Mouse (Mus musculus) megakaryocyte, embryonic 14.5 days (primary cell): ENCODE measurements around the gene Tldc2. TPM values are rescaled to one million over a fixed set of nuclear protein-coding genes. Genes with fewer than 3 reads are reported as not detected.

Experiments
- H3K27me3 ChIP-seq: replicated peaks from 2 replicates; pipeline ENCODE3; 2012; ENCODE audit warnings: inconsistent platforms
- H3K36me3 ChIP-seq: replicated peaks from 2 replicates; pipeline ENCODE3; 2012; ENCODE audit warnings: low read length, inconsistent platforms, mixed read lengths
- H3K4me1 ChIP-seq: 2 replicates; pipeline ENCODE4 v1.6.1; 2012; ENCODE audit warnings: inconsistent platforms
- H3K4me3 ChIP-seq: replicated peaks from 2 replicates; pipeline ENCODE3; 2012; ENCODE audit warnings: moderate library complexity, mild to moderate bottlenecking, inconsistent platforms
- H3K9me3 ChIP-seq: 2 replicates; pipeline ENCODE4 v1.6.1; 2012; ENCODE audit warnings: inconsistent platforms
- FLI1 ChIP-seq: IDR thresholded peaks from 2 replicates; pipeline ENCODE4 v1.6.1; 2012; ENCODE audit warnings: low read length, inconsistent platforms, mixed read lengths
- GATA1 ChIP-seq: IDR thresholded peaks from 3 replicates; pipeline ENCODE4 v1.6.1; 2012; ENCODE audit warnings: mixed read lengths, low read length, inconsistent platforms, borderline replicate concordance
- polyA plus RNA-seq: library from polyadenylated mRNA; stranded (reverse); fragments of >175 nt; gene quantifications from 2 replicates; pipeline ENCODE4 v1.2.3, GENCODE M21; 2012; ENCODE audit warnings: low replicate concordance; ENCODE audit not compliant: insufficient read depth

Tldc2 gene
- polyA plus RNA-seq, 1 experiment = not detected

DNA sequence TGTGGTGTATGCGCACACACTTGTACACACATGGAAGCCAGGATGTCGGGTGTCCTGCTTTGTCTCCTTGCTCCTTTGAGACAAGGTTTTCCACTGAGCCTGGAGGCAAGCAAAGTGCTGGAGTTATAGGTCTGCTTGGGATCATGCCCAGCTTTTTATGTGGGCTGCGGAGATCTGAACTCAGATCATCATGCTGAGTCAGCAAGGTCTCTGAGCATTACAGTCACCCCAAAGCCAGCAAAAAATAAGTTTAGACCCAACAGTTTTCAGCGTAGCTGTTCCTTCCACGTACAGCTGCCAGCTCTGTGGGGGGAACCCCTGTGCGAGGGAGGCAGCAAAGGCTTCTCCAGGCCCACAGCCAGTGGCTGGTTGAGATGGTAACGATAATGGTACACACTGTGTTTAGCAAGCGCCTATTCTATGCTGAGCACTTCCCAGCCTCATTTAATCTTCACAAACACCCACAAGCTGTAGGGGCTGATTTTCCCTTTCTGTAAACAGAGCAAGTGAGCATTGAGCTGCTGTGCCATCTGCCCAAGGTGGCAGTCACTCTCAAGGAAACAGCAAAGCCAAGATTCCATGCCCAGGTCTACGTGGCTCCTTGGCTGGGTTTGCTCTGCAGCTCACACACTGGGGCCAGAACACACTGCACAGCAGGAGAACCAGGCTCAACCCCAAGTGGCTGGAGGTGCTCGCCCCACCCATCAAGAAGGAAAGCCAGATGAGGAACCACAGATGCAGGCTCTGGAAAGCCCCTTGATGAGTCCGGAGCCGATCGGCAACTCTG lies 38.3 kb upstream of the Tldc2 start:
- H3K36me3 ChIP-seq = peaks cover 82% of the 10 kb centered on the region
- peaks cover 16% of the 10 kb centered on the region for H3K9me3 ChIP-seq
- peaks cover 47% of the 10 kb centered on the region for H3K4me1 ChIP-seq
- peaks cover 2% of the 10 kb centered on the region for H3K27me3 ChIP-seq
- no peak overlapping the region for H3K4me3 ChIP-seq
- TF ChIP-seq FLI1 (no peak), GATA1 (no peak)

DNA sequence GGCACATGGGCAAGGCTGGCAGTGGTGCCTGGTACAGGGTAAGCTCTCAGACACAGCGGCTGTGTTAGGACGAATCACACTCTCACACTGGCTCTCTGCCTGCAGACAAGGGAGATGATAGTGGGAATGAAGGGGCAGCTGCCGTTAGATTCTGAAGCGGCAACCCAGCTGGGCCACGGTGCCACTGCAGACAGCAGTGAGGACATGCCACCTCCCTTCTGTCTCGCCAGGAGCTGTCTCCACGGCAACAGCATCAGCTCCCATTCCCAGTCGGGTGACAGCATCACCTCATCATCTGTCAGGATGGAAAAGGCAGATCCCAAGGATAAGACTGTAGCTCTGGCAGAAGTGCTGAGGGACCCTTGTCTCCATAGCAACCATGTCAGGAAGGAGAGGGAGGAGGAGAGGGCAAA lies 37.0 kb upstream of the Tldc2 start:
- Histone ChIP-seq H3K27me3 (peaks cover 2% of the 10 kb centered on the region), H3K9me3 (peaks cover 13% of the 10 kb centered on the region), H3K4me3 (no peak overlapping the region), H3K4me1 (peaks cover 53% of the 10 kb centered on the region), H3K36me3 (peaks cover 82% of the 10 kb centered on the region)
- no peak for TF ChIP-seq FLI1
- no peak for TF ChIP-seq GATA1

DNA sequence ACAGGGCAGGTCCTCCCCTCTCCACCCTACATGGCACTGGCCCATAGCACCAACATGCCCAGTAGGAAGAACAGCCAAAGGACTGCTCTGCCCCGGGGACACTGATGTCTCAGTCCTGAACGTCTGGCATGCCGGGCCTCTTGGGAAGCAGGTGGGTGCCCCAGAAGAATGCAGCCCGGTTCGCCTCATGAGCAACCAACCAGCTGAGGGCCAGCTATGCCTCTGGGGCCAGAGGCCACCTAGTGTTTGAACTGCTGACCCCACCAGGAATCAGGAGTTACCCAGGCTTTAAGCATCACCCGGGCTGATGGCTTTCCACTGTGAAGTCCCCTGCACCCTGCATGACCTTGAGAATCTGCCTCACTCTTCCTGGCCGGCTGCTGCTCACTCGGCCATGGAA lies 34.4 kb upstream of the Tldc2 start:
- Histone ChIP-seq H3K36me3 (peaks cover 76% of the 10 kb centered on the region), H3K9me3 (no peaks in the 10 kb centered on the region), H3K4me3 (no peak overlapping the region), H3K27me3 (peaks cover 2% of the 10 kb centered on the region), H3K4me1 (peaks cover 62% of the 10 kb centered on the region)
- TF ChIP-seq FLI1 (no peak), GATA1 (no peak)

DNA sequence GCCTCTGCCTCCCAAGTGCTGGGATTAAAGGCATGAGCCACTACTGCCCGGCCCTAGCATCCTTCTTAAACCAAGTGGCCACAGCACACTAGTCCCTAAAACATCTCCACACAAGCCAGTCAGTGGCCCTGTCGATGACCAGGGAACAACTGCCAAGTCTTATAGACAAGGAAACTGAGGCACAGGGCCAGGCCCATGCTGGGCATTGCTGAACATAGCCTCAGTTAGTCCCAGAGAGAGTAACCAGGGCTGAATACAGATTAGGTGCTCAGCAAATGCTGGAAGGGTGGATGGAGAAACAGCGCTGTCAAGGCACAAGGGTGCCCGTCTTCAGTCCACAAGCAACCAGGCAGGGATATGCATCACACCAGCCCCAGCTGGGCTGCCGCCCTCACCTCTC lies 33.7 kb upstream of the Tldc2 start:
- no peak for TF ChIP-seq FLI1
- TF ChIP-seq GATA1 = no peak
- H3K4me3 ChIP-seq = no peak overlapping the region
- H3K27me3 ChIP-seq = peaks cover 2% of the 10 kb centered on the region
- peaks cover 59% of the 10 kb centered on the region for H3K4me1 ChIP-seq
- peaks cover 79% of the 10 kb centered on the region for H3K36me3 ChIP-seq
- no peaks in the 10 kb centered on the region for H3K9me3 ChIP-seq

DNA sequence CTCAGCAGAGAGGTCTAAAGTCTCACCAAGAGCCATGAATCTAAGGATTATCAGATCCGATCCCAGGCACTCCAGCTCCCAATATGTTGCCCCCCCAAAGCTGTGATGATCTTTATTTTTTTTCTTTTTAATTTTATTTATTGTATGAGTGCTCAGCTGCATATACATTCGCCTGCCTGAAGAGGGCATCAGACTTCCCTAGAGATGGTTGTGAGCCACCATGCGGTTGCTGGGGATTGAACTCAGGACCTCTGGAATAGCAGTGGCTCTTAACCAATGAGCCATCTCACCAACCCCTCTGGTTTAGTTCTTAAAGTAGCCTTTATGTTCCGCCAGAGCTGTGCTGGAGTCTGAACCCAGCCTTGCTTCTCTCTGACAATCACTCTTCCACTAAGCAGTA lies 33.1 kb upstream of the Tldc2 start:
- Histone ChIP-seq H3K4me1 (peaks cover 56% of the 10 kb centered on the region), H3K9me3 (no peaks in the 10 kb centered on the region), H3K27me3 (peaks cover 2% of the 10 kb centered on the region), H3K4me3 (no peak overlapping the region), H3K36me3 (peaks cover 82% of the 10 kb centered on the region)
- no peak for TF ChIP-seq GATA1
- no peak for TF ChIP-seq FLI1

DNA sequence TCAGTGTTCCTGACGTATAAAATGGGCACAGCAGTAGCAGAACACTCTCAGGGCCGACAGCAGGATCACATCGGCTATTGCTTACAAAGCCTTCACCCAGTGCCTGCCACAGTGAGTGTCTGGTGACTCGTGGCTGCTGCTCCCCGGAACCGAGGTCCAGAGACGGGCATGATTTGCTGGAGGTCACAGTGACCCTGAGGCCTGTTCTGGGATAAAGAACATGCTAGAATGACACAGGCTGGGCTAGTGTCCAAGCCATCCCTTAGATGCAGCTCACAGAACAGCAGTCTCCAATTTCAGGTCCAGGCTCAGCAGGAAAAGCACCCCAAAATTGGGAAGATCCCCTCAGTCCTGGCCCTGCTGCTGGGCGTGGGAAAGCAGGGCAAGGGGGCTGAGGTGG lies 32.6 kb upstream of the Tldc2 start:
- Histone ChIP-seq H3K4me3 (no peak overlapping the region), H3K9me3 (no peaks in the 10 kb centered on the region), H3K4me1 (peaks cover 54% of the 10 kb centered on the region), H3K36me3 (peaks cover 84% of the 10 kb centered on the region), H3K27me3 (peaks cover 2% of the 10 kb centered on the region)
- TF ChIP-seq GATA1 (no peak), FLI1 (no peak)

DNA sequence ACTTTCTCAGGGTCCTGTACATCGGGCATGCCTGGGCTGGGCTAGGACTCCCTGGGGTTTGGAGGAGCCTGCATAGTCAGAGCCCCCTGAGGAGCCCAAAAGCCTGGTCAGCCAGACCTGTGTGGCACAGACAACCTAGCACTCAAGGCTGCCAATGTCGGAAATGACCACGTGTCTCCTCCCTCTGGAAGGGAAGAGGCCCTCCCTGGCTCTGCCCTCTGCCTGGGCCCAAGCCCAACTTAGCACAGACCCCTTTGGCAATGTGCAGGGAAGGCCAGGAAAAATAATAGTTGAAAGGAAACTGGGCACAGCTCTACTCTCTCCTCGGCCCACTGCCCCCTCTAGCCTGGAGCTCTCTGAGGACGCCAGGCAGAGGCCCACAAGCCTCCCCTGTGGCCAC lies 32.0 kb upstream of the Tldc2 start:
- Histone ChIP-seq H3K4me3 (peak overlapping the region; percentile 10), H3K36me3 (peaks cover 84% of the 10 kb centered on the region), H3K27me3 (peaks cover 1% of the 10 kb centered on the region), H3K4me1 (peaks cover 50% of the 10 kb centered on the region), H3K9me3 (no peaks in the 10 kb centered on the region)
- TF ChIP-seq GATA1 (no peak), FLI1 (no peak)

DNA sequence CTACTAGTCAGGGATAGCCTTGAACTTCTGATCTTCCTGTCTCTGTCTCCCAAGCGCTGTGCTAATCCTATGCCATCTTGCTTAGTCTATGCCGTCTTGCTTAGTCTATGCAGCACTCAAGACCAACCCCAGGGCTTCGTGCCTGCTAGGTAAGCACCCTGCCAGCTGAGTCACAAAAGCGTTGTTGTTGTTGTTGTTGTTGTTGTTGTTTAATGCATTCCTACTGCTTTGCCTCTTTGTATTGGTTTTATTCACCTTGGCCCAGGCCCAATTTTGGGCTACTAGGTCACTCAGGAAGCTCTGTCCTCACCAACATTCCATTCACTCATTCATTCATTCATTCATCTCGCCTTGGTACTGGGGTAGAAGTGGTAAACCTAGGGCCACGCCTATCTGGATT lies 31.1 kb upstream of the Tldc2 start:
- Histone ChIP-seq H3K9me3 (no peaks in the 10 kb centered on the region), H3K27me3 (no peaks in the 10 kb centered on the region), H3K36me3 (peaks cover 84% of the 10 kb centered on the region), H3K4me1 (peaks cover 52% of the 10 kb centered on the region), H3K4me3 (no peak overlapping the region)
- TF ChIP-seq GATA1 (no peak), FLI1 (no peak)

DNA sequence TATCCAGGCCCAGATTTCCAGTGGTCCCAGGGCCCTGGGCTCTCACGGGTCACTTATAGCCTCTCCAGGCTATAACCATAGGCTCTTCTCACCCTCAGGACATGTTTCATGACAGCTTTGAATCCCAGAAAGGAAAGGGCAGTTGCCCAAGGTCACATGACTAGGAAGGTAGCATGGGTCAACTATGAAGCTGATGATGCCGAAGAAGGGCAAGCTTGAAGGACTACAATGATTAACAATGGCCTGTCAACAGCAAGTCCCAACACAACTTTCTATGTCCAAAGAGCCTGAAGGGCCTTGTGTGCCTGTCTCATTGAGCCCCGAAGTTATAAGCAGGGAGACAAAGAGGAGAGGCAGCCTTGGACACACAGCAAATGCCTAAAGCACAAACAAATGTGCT lies 29.7 kb upstream of the Tldc2 start:
- TF ChIP-seq FLI1 (no peak), GATA1 (no peak)
- Histone ChIP-seq H3K27me3 (no peaks in the 10 kb centered on the region), H3K4me3 (no peak overlapping the region), H3K36me3 (peaks cover 81% of the 10 kb centered on the region), H3K4me1 (peaks cover 58% of the 10 kb centered on the region), H3K9me3 (no peaks in the 10 kb centered on the region)

DNA sequence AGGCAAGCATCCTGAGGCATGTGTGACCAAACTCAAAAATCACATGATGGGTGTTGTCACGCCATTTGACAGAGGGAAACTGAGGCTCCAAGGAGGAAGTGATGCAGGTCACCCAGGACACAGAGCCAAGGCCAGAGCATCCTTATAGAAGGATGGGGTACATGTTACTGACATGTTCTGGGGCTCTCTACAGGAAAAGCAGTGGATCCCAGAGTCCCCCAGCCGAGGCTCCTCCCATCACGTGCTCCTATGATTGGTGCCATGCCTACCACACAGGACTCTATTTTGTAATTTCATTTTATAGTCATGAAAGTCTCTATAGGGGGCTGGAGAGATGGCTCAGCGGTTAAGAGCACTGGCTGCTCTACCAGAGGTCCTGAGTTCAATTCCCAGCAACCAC lies 29.1 kb upstream of the Tldc2 start:
- Histone ChIP-seq H3K4me1 (peaks cover 58% of the 10 kb centered on the region), H3K36me3 (peaks cover 75% of the 10 kb centered on the region), H3K27me3 (no peaks in the 10 kb centered on the region), H3K4me3 (no peak overlapping the region), H3K9me3 (no peaks in the 10 kb centered on the region)
- TF ChIP-seq FLI1 (no peak), GATA1 (no peak)

DNA sequence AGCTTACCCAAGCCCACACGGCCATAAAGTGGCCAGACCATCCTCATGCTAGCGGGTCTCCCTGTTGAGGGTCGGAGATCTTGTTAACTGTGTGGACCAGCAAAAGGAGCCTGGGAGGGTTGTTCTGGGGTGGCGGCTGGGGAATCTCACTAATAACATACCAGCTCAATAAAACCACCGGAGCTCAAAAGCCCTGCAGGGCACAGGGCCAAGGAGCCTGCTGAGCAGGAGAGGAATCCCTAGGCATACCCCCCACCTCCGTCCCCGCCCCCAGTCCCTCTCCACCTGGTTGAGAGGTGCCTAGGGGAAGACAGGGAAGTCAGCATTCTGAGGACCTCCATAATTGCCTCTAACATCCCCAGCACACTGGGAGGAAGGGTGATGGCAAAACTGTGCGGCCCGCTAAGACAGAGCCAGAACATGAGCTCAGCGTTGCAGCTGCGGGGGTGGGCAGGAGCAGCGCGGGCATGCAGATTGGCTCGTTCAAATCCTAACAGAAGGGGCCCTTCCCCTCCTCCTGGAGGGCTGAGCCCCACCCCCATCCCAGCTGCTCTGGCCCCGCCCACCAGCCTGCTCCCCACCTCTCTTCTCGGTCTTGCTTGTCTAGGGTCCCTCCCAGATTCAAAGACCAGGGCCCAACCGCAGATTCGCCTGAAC lies 28.4 kb upstream of the Tldc2 start:
- Histone ChIP-seq H3K36me3 (peaks cover 68% of the 10 kb centered on the region), H3K27me3 (no peaks in the 10 kb centered on the region), H3K4me3 (no peak overlapping the region), H3K4me1 (peaks cover 60% of the 10 kb centered on the region), H3K9me3 (no peaks in the 10 kb centered on the region)
- no peak for TF ChIP-seq GATA1
- no peak for TF ChIP-seq FLI1
